Mouse (Mus musculus): ENCODE results near the gene Igsf3.
"Not testable (repeated sequence)": the region's sequence is repeated elsewhere in the genome, so short reads cannot be mapped to it uniquely, and the experiment has no call there.

Igsf3 gene

GRCm38 (mm10) chr3:101404620-101405415, 27.9 kb downstream of the Igsf3 start:
- DNase-seq (ENCODE audit: low read depth), result no peak

- DNase-seq (ENCODE audit: low read depth), result no peak
Measured at GRCm38 (mm10) chr3:101405495-101405894, 28.6 kb downstream of the Igsf3 start.

GRCm38 (mm10) chr3:101406097-101406496, 29.2 kb downstream of the Igsf3 start:
- DNase-seq (ENCODE audit: low read depth), result no peak

GRCm38 (mm10) chr3:101407568-101407967, 30.7 kb downstream of the Igsf3 start:
- peak; percentile 76 for DNase-seq (ENCODE audit: low read depth)

- no peak for DNase-seq (ENCODE audit: low read depth)
Measured at GRCm38 (mm10) chr3:101408953-101409750, 32.3 kb downstream of the Igsf3 start.

GRCm38 (mm10) chr3:101410202-101410601, 33.3 kb downstream of the Igsf3 start:
- no peak for DNase-seq (ENCODE audit: low read depth)

- no peak for DNase-seq (ENCODE audit: low read depth)
Measured at GRCm38 (mm10) chr3:101410745-101411144, 33.9 kb downstream of the Igsf3 start.

- DNase-seq (ENCODE audit: low read depth), result no peak
Measured at GRCm38 (mm10) chr3:101411626-101412025, 34.7 kb downstream of the Igsf3 start.

GRCm38 (mm10) chr3:101412115-101412514, 35.2 kb downstream of the Igsf3 start:
- DNase-seq (ENCODE audit: low read depth), result no peak

GRCm38 (mm10) chr3:101413013-101413412, 36.1 kb downstream of the Igsf3 start:
- DNase-seq (ENCODE audit: low read depth), result not testable (repeated sequence)

- peak; percentile 24 for DNase-seq (ENCODE audit: low read depth)
Measured at GRCm38 (mm10) chr3:101418740-101419652, 42.1 kb downstream of the Igsf3 start.

GRCm38 (mm10) chr3:101419653-101419994, 42.7 kb downstream of the Igsf3 start:
- DNase-seq (ENCODE audit: low read depth), result no peak

- no peak for DNase-seq (ENCODE audit: low read depth)
Measured at GRCm38 (mm10) chr3:101423188-101423587, 46.3 kb downstream of the Igsf3 start.

- no peak for DNase-seq (ENCODE audit: low read depth)
Measured at GRCm38 (mm10) chr3:101424295-101424885, 47.5 kb downstream of the Igsf3 start.

- no peak for DNase-seq (ENCODE audit: low read depth)
Measured at GRCm38 (mm10) chr3:101429982-101430754, 53.3 kb downstream of the Igsf3 start.

GRCm38 (mm10) chr3:101430755-101431115, 53.9 kb downstream of the Igsf3 start:
- DNase-seq (ENCODE audit: low read depth), result no peak

GRCm38 (mm10) chr3:101435672-101436071, 58.8 kb downstream of the Igsf3 start:
- DNase-seq (ENCODE audit: low read depth), result no peak

- no peak for DNase-seq (ENCODE audit: low read depth)
Measured at GRCm38 (mm10) chr3:101436469-101436868, 59.6 kb downstream of the Igsf3 start.

GRCm38 (mm10) chr3:101437021-101437563, 60.2 kb downstream of the Igsf3 start:
- no peak for DNase-seq (ENCODE audit: low read depth)

- no peak for DNase-seq (ENCODE audit: low read depth)
Measured at GRCm38 (mm10) chr3:101443265-101443881, 66.5 kb downstream of the Igsf3 start.

Data from naive thymus-derived CD4-positive, alpha-beta T cell, adult 2 months (primary cell).